Mouse (Mus musculus) fibroblast of lung, adult 2 months (primary cell): ENCODE results near the gene Hmgxb4.

Source experiments
- DNase-seq: peaks from one replicate; pipeline ENCODE4 v3.0.0-alpha.2; 2011; ENCODE audit warnings: low read depth

The Hmgxb4 gene

DNA sequence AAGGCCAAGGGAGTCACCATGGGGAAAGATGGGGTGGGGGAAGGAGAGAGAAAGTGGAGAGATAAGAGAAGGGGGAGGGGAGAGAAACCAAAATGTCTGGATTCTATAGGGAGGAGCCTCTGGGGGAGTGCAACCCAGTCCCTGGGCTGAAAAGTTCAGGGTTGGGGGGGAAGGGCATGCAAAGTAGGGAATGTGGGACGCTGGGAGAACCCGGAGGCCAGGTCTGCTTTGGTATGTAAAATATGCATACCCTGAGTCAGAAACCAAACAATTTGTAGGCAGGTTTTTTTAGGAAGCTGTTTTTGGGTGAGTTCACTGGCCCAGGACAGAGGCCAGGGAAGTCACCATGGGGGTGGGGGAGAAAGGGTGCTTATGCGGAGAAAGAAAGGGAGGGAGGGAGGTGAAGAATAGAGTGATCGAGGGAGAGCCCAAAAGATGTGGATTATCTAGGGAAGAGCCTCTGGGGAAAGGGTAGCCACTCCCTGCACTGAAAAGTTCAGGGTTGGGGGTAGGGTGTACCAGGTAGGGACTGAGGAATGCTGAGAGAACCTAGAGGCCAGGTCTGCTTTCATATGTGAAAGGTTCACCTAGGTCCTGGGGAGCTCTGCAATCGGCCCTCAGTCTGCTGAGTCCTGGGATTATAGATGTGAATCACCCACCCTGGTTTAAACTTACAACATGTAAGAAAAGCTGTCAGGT lies 25.3 kb downstream of the Hmgxb4 start:
- DNase-seq = no peak

DNA sequence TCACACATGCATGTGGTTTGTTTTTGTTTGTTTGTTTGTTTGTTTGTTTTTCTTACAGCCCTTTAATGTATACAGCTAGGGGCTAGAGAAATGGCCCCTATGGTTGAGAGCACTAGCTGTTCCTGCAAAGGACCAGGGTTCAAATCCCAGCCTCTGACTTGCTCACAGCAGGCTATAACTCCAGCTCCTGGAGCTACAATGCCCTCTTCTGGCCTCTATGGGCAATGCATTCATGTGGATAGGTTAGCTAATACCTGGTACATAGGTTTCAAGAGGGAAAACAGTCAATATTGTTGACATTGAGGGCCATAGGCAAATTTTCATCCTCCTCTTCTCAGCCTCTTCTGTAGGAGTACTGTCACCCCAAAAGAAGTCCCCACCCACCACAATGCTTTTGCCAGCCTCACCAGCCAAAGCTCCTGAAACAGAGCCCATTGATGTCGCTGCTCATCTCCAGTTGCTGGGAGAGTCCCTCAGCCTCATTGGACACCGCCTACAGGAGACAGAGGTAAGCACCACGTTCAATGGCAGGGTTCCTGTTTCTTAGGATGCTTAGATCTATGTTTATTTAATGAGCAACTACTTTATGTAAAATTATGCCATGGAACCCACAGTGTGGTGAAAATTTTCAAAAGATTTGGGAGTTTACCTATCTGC lies 30.6 kb downstream of the Hmgxb4 start:
- DNase-seq = no peak

DNA sequence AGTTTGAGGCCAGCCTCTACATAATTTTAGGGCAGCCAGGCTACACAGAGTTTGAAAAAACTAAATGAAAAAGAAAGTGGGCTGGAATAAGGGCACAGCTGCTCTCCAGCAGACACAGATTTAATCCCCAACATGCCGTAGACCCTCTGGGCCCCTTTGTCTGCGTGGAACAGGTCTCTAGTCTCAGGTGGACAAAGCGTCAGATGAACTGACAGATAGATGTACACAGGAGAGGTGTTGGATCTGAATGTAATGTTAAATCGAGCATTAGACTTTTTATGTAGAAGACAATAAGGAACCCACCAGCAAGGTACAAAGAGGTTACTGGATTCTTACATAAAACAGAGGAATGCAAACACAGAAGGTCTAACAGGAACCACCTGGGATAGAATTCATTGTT lies 32.7 kb downstream of the Hmgxb4 start:
- DNase-seq = no peak

DNA sequence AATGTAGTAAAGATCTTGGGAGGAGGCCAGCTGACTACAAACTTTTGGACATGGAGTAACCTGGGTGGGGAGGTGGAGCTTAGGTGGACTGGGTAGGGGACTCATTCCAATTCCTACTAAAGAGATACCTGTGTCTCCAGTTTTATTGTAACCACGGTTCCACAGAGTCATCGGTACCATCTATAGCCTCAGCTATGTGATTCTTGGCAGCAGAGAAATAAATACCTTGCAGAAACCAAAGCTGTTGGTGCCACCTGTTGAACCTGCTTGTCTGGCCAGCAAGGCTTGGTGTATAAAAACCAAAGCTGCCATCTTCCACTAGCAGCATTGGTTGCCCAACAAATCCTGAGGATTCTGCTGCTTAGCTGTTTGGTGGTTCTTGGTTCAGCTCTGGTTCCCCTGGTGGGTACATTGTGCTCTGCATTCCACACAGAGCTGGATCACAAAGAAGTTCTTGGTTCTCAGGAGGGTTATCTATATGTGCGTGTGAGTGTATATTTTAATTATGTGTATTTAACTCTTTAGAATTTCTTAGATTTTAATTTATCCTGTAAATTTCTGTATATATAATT lies 37.4 kb downstream of the Hmgxb4 start:
- no peak for DNase-seq

DNA sequence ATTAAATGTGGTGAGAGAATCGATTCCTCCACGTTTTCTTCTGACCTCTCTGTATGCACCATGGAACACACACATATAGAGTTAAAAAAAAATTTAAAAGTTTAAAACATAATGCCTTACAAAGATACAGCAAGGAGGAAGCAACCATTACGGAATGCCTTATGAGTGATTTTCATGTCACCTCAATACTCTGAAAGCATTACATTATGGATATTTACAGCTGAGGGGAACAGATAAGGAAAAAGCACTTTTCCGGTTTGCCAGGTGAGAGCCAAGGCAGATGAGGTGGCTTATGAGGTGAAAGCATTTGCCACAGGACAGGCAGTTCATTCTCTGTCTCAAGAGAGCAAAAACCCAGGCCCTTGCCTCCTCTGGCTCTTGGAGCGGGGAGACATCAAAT lies 39.8 kb downstream of the Hmgxb4 start:
- DNase-seq = no peak

DNA sequence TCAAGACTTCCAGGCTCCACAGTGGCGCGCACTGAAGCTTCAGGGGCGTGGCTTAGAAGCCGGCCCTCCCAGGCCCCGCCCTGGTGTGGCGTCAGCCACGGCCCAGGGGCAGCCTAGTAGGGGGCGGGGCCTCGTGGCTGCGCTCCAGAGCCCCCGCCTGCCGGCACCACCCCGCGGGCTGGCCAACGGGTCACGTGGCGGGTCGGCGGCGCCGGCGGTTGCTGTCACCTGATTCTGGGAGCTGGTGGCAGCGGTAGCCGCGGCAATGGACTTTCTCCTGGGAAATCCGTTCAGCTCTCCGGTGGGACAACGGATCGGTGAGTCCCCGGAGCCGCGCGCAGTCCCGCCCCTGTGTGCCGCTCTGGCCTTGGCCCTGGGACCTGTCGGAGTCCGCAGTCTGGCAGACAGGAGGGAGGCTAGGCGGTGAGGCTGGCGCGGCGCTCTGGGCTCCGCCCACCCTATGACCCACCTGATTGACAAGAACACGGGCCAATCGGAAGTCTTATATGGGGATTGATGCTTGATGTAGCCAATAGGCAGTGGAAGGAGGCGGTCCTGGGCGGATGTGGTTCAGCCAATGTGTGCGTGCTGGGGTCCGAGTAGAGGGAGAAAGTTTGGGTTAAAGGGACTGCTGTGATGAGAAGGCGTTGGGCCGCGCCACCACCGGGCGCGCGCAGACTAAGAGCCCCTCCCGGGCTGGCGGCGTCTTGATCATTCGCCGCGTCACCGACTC lies 40.5 kb downstream of the Hmgxb4 start, which contains the start of gene Tom1:
TSS of gene Tom1 (plus strand) at position 195 of the 733 bp plus-strand sequence.
- peak; percentile 90 for DNase-seq

DNA sequence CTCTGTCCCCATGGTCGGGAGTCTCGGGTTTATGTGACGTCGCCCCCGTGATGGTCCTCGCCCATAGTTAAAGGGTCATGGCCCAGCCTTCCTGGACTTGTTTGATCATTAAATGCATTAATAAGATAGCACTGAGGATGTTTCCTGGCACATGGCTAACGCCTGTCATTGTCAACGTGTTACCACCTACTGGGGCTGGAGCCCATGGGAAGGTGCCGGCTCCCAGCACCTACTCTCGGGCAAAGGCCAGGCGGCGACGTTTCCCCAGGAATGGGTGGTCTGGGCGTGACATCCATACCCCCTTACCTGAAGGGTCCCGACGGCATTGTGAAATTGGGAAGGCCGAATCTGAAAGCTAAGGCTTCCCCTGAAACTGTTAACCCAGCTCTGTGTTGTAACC lies 41.1 kb downstream of the Hmgxb4 start:
- no peak for DNase-seq

DNA sequence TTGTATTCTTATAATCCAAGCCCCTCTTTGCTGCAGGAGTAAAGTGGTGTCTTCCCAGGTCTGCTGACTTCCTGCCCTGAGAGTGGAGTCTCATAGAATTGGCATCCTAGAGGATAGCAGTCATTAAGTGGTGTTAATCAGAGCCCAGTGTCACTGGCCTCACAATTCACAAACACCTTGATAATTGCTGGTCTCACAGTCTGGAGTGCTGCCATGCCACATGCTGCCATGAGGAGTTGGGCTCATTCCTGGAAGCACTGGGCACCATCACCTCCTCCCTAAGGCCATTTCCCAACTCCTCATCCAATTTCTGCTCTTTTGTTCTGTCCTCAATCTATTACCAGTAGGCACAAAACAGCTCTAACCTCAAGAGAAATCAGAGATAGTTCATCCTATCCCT lies 42.5 kb downstream of the Hmgxb4 start:
- no peak for DNase-seq

DNA sequence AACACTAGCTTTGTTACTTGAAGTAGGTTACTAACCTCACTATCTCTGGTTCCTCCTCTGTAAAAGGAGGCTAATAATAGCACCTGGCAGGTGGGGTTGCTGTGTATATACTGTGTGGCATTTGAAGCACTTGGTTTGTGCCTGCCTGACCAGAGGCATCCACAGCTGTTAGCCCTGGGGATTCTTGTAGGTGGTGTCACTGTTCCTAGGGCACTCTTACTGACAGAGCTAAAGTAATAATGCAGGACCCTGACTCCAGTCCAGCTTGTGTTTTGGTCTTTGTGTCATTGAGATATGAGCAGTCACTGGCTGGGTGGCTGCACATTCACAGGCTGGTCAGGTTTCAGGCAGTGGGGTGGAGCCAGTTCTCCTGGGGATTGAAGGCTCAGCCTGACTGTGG lies 45.3 kb downstream of the Hmgxb4 start:
- DNase-seq = no peak

DNA sequence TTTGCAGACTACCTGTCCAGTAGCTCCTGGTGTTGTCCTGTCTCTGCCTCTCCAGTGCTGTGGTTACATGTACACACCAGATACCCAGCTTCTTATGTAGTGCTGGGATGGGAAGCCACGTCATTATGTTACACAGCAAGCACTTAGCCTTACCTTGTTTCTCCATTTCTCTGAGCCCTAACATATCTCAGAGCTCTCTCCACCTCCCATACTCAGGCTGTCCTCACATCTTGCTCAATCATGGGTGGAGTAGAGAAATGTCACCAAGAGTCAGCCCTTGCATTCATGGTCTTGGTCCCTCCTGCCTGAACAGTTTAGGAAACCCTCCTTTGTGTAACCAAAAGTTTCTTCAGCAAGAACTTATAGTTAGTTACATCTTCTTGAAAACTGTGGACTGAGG lies 46.6 kb downstream of the Hmgxb4 start:
- DNase-seq = no peak

DNA sequence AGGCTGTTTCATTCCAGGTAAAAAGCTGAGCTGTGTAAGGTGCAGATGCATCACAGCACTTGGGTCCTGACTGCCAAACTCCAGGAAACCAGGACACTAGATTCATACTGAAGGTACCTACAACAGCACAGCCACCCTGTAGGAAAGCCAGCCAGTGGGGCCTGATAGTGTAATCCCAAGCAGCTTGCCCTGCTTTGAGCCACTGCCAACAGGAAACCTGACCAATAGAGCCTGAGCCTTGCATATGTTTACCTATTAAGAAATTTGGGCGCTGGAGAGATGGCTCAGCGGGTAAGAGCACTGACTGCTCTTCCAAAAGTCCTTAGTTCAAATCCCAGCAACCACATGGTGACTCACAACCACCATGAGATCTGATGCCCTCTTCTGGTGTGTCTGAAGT lies 49.0 kb downstream of the Hmgxb4 start:
- no peak for DNase-seq

DNA sequence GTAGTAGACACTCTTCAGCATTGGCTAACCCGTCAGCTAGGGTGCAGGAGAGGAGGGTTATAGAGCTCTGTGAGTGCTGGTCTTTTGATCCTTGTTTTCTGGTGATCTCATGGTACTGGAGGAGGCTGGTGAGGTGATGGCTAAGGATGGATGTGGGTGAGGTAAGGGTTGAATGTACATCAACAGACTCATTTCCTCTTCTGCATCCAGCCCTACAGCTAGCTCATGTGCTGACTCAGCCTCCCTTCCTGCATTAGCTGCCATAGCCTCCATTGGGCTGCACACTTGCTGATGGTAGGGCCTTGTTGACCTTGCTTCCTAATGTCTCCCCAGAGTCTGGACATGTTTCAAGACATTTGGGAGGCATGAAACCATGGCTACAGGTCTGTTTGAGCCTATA lies 49.8 kb downstream of the Hmgxb4 start:
- no peak for DNase-seq

DNA sequence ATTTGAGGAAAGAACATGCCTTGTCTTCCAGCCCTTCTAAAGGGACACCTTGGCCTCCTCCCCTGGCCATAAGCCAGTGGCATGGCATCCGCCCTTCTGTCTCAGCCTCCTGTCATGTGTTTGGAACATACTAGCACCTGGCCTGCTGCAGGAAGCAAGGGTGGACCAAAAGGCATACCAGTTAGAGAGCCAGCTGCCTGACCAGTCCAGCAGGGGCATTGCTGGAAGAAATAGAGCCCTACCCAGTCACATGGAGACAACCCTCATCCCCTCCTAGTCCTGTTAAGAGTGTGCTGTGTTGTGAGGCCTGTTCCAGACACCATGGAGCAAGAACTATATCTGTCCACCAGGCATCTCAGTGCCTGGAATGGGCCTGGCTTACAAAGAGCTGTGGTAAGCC lies 53.1 kb downstream of the Hmgxb4 start:
- no peak for DNase-seq

DNA sequence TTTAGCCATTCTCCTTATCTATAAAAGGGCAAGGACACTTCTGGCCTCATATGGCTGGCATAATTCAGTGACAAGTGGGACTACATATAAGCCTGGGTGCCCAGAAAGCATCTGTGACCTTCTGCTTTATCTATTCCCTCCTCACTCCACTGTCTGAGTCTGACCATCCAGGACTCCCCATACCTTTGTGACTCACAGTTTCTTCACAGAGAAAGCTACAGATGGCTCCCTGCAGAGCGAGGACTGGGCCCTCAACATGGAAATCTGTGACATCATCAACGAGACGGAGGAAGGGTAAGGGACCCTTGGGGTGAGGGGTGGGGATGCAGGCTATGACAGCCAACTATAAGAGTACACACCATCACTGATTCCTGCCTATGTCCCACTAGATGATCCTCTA lies 54.6 kb downstream of the Hmgxb4 start:
- DNase-seq = no peak

DNA sequence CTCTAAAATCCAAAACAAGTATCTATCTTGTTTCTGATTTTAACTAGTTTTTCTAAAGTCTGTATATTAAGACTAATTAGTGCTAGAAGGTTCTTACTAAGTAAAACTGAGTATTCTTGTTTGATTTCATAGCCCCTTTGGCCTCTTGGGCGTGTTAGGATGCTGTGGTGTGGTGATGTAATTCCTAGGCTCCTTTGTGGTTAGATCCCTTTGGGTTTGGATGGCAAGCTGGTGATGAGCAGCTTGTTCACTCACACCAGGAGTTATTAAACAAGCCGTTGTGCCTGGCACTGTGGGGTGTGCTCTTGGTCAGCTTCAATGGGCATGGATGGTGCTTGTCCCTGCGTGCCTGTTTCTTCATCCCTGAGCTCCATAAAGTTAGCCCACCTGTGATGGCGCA lies 60.2 kb downstream of the Hmgxb4 start:
- no peak for DNase-seq

DNA sequence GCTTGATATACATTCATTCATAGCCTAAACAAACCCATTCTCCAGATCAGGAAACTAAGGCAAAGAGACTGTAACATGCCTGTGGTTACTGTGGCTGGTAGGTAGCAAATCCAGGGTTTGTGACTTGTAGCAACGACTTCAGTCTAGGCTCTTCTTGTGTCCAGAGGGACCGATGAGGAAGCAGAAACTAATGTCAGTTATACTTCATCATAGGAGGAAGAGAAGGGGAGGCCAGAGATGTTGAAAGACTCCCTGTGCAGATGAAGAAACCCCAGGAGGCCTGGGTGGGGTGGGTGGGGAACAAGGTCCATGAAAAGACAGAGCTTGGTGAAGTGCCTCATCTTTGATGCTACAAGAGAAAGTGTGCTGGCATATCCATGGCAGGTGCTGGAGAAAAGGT lies 62.5 kb downstream of the Hmgxb4 start:
- DNase-seq = no peak

DNA sequence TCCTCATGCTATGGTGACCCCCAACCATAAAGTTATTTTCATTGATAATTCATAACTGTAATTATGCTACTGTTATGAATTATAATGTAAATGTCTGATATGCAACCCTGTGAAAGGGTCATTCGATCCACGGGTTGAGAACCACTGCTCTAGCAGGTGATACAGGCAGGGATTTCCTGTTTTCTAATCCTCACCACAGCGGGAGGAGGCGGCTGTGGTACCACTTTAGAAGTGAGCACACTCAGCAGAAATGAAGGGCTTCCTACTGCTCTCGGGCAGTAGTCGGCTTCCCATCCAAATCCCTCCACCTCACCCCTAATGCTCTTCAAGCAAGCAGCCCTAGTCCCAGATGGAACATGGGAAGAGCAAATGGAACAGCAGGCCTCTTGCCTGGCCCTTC lies 66.9 kb downstream of the Hmgxb4 start:
- no peak for DNase-seq

DNA sequence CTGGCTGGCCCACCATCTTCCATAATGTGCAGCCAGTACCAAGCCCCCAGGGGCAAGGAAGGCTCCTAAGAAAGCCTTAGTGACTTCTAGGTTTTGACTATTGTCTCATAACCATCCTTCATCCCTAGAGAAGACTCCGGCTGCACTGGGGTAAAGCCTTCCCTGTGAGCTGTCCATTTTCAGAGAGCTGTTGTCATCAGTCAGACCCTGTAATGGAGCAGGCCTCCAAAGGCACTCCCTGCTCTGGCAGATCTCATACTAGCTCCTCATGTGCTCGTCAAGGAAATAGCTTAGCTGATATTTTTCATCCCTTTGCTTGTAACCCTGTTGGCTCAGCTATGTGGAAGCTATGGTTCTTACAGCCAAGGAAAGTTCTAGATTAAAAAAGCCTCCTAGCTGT lies 67.7 kb downstream of the Hmgxb4 start:
- DNase-seq = no peak

DNA sequence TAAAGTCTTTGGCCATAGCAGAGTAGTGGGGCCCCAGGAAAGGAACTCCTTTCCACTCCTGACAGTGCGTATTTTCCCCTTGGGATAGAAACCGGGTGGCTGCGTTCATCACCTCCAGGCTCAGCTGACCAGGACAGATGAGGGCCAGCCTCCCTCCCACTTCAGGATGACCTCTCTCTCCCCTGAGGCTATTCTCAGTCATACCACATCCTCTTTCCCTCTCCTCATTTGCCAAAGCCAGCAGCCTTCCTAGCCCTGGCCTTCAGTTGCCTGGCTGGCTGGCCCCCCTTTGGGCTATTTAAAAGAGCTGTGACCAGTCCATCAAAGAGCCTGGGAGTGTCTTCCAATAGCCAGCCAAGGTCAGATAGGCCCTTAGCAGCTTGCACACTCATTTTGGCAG lies 70.1 kb downstream of the Hmgxb4 start:
- no peak for DNase-seq

DNA sequence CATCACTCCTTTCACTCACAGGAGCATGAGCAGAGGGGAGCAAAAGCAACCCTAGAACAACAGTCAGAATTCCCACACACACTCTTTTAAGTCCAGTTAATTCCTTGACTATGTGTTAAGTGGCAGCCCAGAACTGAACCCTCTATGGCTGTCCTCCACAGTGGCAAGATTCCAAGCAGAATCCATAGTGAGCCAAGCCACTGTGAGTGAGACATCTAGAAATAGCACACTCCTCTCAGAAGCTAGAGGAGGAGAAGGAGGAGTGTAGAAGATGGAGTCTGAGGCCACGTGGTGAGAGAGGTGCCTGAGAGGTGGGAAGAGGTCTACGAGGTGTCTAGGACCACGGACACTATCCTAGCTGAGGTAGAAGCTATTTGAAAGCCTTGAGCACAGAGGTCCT lies 71.6 kb downstream of the Hmgxb4 start:
- DNase-seq = no peak

DNA sequence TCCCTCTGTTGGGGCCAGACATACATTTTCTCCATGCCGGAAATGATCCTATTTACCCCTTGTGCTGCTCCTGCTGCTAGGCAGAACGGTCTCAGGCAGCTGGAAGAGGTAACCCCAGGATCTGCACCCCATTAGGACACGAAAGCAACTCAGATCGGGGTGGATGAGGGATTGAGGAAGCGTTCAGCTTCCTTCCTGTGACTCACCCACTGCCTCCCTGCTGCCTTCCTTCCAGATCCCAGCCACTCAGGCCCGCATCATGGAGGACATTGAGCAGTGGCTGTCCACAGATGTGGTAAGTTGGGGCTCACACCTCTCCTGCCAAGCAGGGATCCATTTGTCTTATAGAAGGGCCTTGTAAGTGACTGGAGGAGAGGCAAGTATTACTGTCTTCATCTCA lies 74.1 kb downstream of the Hmgxb4 start:
- DNase-seq = no peak

DNA sequence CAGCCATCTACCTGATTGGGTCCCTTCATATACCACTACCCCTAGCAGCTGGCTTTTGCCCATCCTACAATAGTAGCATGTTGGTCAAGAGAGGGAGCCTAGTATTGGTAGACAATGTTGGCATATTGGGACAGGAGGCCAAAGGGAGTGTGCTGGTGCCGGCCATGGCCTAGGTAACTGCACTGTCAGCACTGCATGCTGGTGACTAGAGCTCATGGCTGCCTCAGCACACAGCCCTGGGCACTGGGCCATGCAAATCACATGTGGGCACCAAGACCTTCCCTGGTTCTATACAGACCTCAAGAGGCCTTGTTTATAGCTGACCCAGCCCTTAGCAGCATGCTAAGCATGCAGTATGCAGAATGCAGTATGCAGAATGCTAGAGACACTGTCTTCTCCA lies 77.1 kb downstream of the Hmgxb4 start:
- DNase-seq = no peak
